Mouse (Mus musculus): ENCODE results near the gene Park7. TPM values are rescaled to one million over a fixed set of nuclear protein-coding genes. Genes with fewer than 3 reads are reported as not detected.
A peak's percentile ranks its signal among the peaks of the same experiment; 100 is the strongest.

Gene Park7
- polyA plus RNA-seq, 1 experiment from 2014 or later: 417 TPM

GRCm38 (mm10) chr4:150903091-150903742 is 11.0 kb downstream of the Park7 start:
- DNase-seq (ENCODE audit: low spot score): no peak
- H3K27ac ChIP-seq (ENCODE audit: low read depth, low read length): no peak overlapping the region
- H3K4me1 ChIP-seq (ENCODE audit: control insufficient read depth, insufficient read depth, low read length): no peaks in the 10 kb centered on the region
- H3K36me3 ChIP-seq (ENCODE audit: control insufficient read depth, insufficient read depth, low read length): peaks cover 11% of the 10 kb centered on the region
- no peaks in the 10 kb centered on the region for H3K9me3 ChIP-seq (ENCODE audit: control insufficient read depth, low read length)
- no peaks in the 10 kb centered on the region for H3K27me3 ChIP-seq (ENCODE audit: control insufficient read depth, insufficient read depth, low read length)
- H3K4me3 ChIP-seq (ENCODE audit: low read depth, low read length): no peak overlapping the region
- no peak for ATAC-seq (ENCODE audit: insufficient read depth, low FRiP score, low TSS enrichment)
- 96% methylated on average over 14 of the region's 14 CpGs for WGBS
- no peak overlapping the region for H3K4me2 ChIP-seq (ENCODE audit: low read depth)
- no peak overlapping the region for H3K9ac ChIP-seq (ENCODE audit: low read length)

- Histone ChIP-seq H3K27ac (ENCODE audit: low read depth, low read length) (no peak overlapping the region), H3K4me3 (ENCODE audit: low read depth, low read length) (no peak overlapping the region), H3K9me3 (ENCODE audit: control insufficient read depth, low read length) (no peaks in the 10 kb centered on the region), H3K4me1 (ENCODE audit: control insufficient read depth, insufficient read depth, low read length) (no peaks in the 10 kb centered on the region), H3K9ac (ENCODE audit: low read length) (no peak overlapping the region), H3K36me3 (ENCODE audit: control insufficient read depth, insufficient read depth, low read length) (peaks cover 13% of the 10 kb centered on the region), H3K27me3 (ENCODE audit: control insufficient read depth, insufficient read depth, low read length) (no peaks in the 10 kb centered on the region), H3K4me2 (ENCODE audit: low read depth) (no peak overlapping the region)
- ATAC-seq (ENCODE audit: insufficient read depth, low FRiP score, low TSS enrichment) (no peak), DNase-seq (ENCODE audit: low spot score) (no peak)
- WGBS: 93% methylated on average over 12 of the region's 12 CpGs
These were observed 12.2 kb downstream of the Park7 start for GRCm38 (mm10) chr4:150902062-150902461.

GRCm38 (mm10) chr4:150901651-150902050 is 12.6 kb downstream of the Park7 start:
- Histone ChIP-seq H3K36me3 (ENCODE audit: control insufficient read depth, insufficient read depth, low read length) (peaks cover 17% of the 10 kb centered on the region), H3K9ac (ENCODE audit: low read length) (no peak overlapping the region), H3K4me3 (ENCODE audit: low read depth, low read length) (no peak overlapping the region), H3K4me2 (ENCODE audit: low read depth) (no peak overlapping the region), H3K27ac (ENCODE audit: low read depth, low read length) (no peak overlapping the region), H3K4me1 (ENCODE audit: control insufficient read depth, insufficient read depth, low read length) (no peaks in the 10 kb centered on the region), H3K27me3 (ENCODE audit: control insufficient read depth, insufficient read depth, low read length) (no peaks in the 10 kb centered on the region), H3K9me3 (ENCODE audit: control insufficient read depth, low read length) (no peaks in the 10 kb centered on the region)
- ATAC-seq (ENCODE audit: insufficient read depth, low FRiP score, low TSS enrichment) (no peak), DNase-seq (ENCODE audit: low spot score) (peak; percentile 69)
- 54% methylated on average over 9 of the region's 9 CpGs for WGBS

GRCm38 (mm10) chr4:150900486-150900885 is 13.8 kb downstream of the Park7 start:
- no peak for ATAC-seq (ENCODE audit: insufficient read depth, low FRiP score, low TSS enrichment)
- no peak for DNase-seq (ENCODE audit: low spot score)
- no peak overlapping the region for H3K4me2 ChIP-seq (ENCODE audit: low read depth)
- peaks cover 17% of the 10 kb centered on the region for H3K36me3 ChIP-seq (ENCODE audit: control insufficient read depth, insufficient read depth, low read length)
- no peaks in the 10 kb centered on the region for H3K9me3 ChIP-seq (ENCODE audit: control insufficient read depth, low read length)
- no peak overlapping the region for H3K4me3 ChIP-seq (ENCODE audit: low read depth, low read length)
- H3K27ac ChIP-seq (ENCODE audit: low read depth, low read length): no peak overlapping the region
- no peak overlapping the region for H3K9ac ChIP-seq (ENCODE audit: low read length)
- H3K27me3 ChIP-seq (ENCODE audit: control insufficient read depth, insufficient read depth, low read length): no peaks in the 10 kb centered on the region
- WGBS: 97% methylated on average over 13 of the region's 13 CpGs
- no peaks in the 10 kb centered on the region for H3K4me1 ChIP-seq (ENCODE audit: control insufficient read depth, insufficient read depth, low read length)

- no peak overlapping the region for H3K27ac ChIP-seq (ENCODE audit: low read depth, low read length)
- peak; percentile 76 for DNase-seq (ENCODE audit: low spot score)
- no peaks in the 10 kb centered on the region for H3K4me1 ChIP-seq (ENCODE audit: control insufficient read depth, insufficient read depth, low read length)
- peaks cover 15% of the 10 kb centered on the region for H3K36me3 ChIP-seq (ENCODE audit: control insufficient read depth, insufficient read depth, low read length)
- H3K4me2 ChIP-seq (ENCODE audit: low read depth): no peak overlapping the region
- ATAC-seq (ENCODE audit: insufficient read depth, low FRiP score, low TSS enrichment): no peak
- H3K27me3 ChIP-seq (ENCODE audit: control insufficient read depth, insufficient read depth, low read length): no peaks in the 10 kb centered on the region
- WGBS: 62% methylated on average over 13 of the region's 13 CpGs
- H3K9me3 ChIP-seq (ENCODE audit: control insufficient read depth, low read length): no peaks in the 10 kb centered on the region
- H3K9ac ChIP-seq (ENCODE audit: low read length): no peak overlapping the region
- H3K4me3 ChIP-seq (ENCODE audit: low read depth, low read length): no peak overlapping the region
These were observed 15.4 kb downstream of the Park7 start for GRCm38 (mm10) chr4:150898716-150899365.

GRCm38 (mm10) chr4:150896896-150897624 is 17.2 kb downstream of the Park7 start:
- no peak overlapping the region for H3K27ac ChIP-seq (ENCODE audit: low read depth, low read length)
- no peaks in the 10 kb centered on the region for H3K4me1 ChIP-seq (ENCODE audit: control insufficient read depth, insufficient read depth, low read length)
- peaks cover 15% of the 10 kb centered on the region for H3K36me3 ChIP-seq (ENCODE audit: control insufficient read depth, insufficient read depth, low read length)
- ATAC-seq (ENCODE audit: insufficient read depth, low FRiP score, low TSS enrichment) (no peak), DNase-seq (ENCODE audit: low spot score) (no peak)
- H3K4me2 ChIP-seq (ENCODE audit: low read depth): no peak overlapping the region
- no peak overlapping the region for H3K9ac ChIP-seq (ENCODE audit: low read length)
- H3K27me3 ChIP-seq (ENCODE audit: control insufficient read depth, insufficient read depth, low read length): no peaks in the 10 kb centered on the region
- WGBS: 92% methylated on average over 26 of the region's 26 CpGs
- H3K4me3 ChIP-seq (ENCODE audit: low read depth, low read length): no peak overlapping the region
- H3K9me3 ChIP-seq (ENCODE audit: control insufficient read depth, low read length): no peaks in the 10 kb centered on the region

GRCm38 (mm10) chr4:150894718-150895501 is 19.3 kb downstream of the Park7 start:
- DNase-seq (ENCODE audit: low spot score) (no peak), ATAC-seq (ENCODE audit: insufficient read depth, low FRiP score, low TSS enrichment) (no peak)
- Histone ChIP-seq H3K9me3 (ENCODE audit: control insufficient read depth, low read length) (no peaks in the 10 kb centered on the region), H3K4me2 (ENCODE audit: low read depth) (no peak overlapping the region), H3K36me3 (ENCODE audit: control insufficient read depth, insufficient read depth, low read length) (peaks cover 11% of the 10 kb centered on the region), H3K27ac (ENCODE audit: low read depth, low read length) (no peak overlapping the region), H3K27me3 (ENCODE audit: control insufficient read depth, insufficient read depth, low read length) (no peaks in the 10 kb centered on the region), H3K4me1 (ENCODE audit: control insufficient read depth, insufficient read depth, low read length) (no peaks in the 10 kb centered on the region), H3K9ac (ENCODE audit: low read length) (no peak overlapping the region), H3K4me3 (ENCODE audit: low read depth, low read length) (no peak overlapping the region)
- 70% methylated on average over 8 of the region's 8 CpGs for WGBS

- no peaks in the 10 kb centered on the region for H3K36me3 ChIP-seq (ENCODE audit: control insufficient read depth, insufficient read depth, low read length)
- H3K4me3 ChIP-seq (ENCODE audit: low read depth, low read length): no peak overlapping the region
- 79% methylated on average over 5 of the region's 5 CpGs for WGBS
- ATAC-seq (ENCODE audit: insufficient read depth, low FRiP score, low TSS enrichment) (no peak), DNase-seq (ENCODE audit: low spot score) (no peak)
- H3K27ac ChIP-seq (ENCODE audit: low read depth, low read length): no peak overlapping the region
- H3K27me3 ChIP-seq (ENCODE audit: control insufficient read depth, insufficient read depth, low read length): no peaks in the 10 kb centered on the region
- H3K9me3 ChIP-seq (ENCODE audit: control insufficient read depth, low read length): no peaks in the 10 kb centered on the region
- no peak overlapping the region for H3K4me2 ChIP-seq (ENCODE audit: low read depth)
- no peak overlapping the region for H3K9ac ChIP-seq (ENCODE audit: low read length)
- no peaks in the 10 kb centered on the region for H3K4me1 ChIP-seq (ENCODE audit: control insufficient read depth, insufficient read depth, low read length)
These were observed 22.9 kb downstream of the Park7 start for GRCm38 (mm10) chr4:150891308-150891707.

Data from neural tube, embryonic 11.5 days (tissue).